Mouse (Mus musculus) forebrain, postnatal 0 days (tissue): ENCODE measurements around the gene Pard3. TPM values are rescaled to one million over a fixed set of nuclear protein-coding genes. Genes with fewer than 3 reads are reported as not detected.
A peak's percentile ranks its signal among the peaks of the same experiment; 100 is the strongest.

Source experiments
- ATAC-seq: fragments of 200-750 bp; cut with Nextera tagmentation; 2 replicates; pipeline ENCODE4 v1.8.0; 2017; ENCODE audit warnings: mild to moderate bottlenecking, moderate library complexity
- DNase-seq: peaks from one replicate; pipeline ENCODE4 v3.0.0-alpha.2; 2015
- H3K27ac ChIP-seq: fragments of 300-500 bp; sonication (generic); 2 replicates; pipeline ENCODE4 v1.5.1; 2014; ENCODE audit warnings: low read depth, mild to moderate bottlenecking, antibody characterized with exemption, low read length, moderate library complexity, mixed read lengths
- H3K27me3 ChIP-seq: fragments of 300-500 bp; sonication (generic); 2 replicates; pipeline ENCODE4 v1.6.1; 2014; ENCODE audit warnings: mild to moderate bottlenecking, low read length, mixed read lengths; ENCODE audit not compliant: insufficient read depth
- H3K36me3 ChIP-seq: fragments of 300-500 bp; sonication (generic); 2 replicates; pipeline ENCODE4 v1.6.1; 2014; ENCODE audit warnings: mild to moderate bottlenecking, moderate library complexity; ENCODE audit not compliant: insufficient read depth
- H3K4me1 ChIP-seq: fragments of 300-500 bp; sonication (generic); 2 replicates; pipeline ENCODE4 v1.6.1; 2014; ENCODE audit warnings: antibody characterized with exemption; ENCODE audit not compliant: insufficient read depth
- H3K4me2 ChIP-seq: fragments of 300-500 bp; sonication (generic); 2 replicates; pipeline ENCODE4 v1.6.1; 2014; ENCODE audit warnings: low read depth, mild to moderate bottlenecking, moderate library complexity
- H3K4me3 ChIP-seq: fragments of 300-500 bp; sonication (generic); 2 replicates; pipeline ENCODE4 v1.5.1; 2014; ENCODE audit warnings: low read depth, low read length, mixed read lengths
- H3K9ac ChIP-seq: fragments of 300-500 bp; sonication (generic); 2 replicates; pipeline ENCODE4 v1.6.1; 2014; ENCODE audit warnings: mild to moderate bottlenecking
- H3K9me3 ChIP-seq: fragments of 300-500 bp; sonication (generic); 2 replicates; pipeline ENCODE4 v1.6.1; 2016; ENCODE audit warnings: low read length
- CTCF ChIP-seq: sonication (generic); IDR thresholded peaks from 2 replicates; pipeline ENCODE4 v1.5.1; 2016; ENCODE audit warnings: antibody characterized with exemption, control low read depth, low read depth
- WGBS: fragments of 180-500 bp; shearing (Covaris S2); extraction: QIAGEN DNeasy Blood & Tissue Kit; methylation state at CpG from one replicate; pipeline ENCODE4 v1.1.7; 2014; 5-methylcytosine and 5-hydroxymethylcytosine counted together
- polyA plus RNA-seq: library from polyadenylated mRNA; unstranded; fragments of >200 nt; fragmentation: Nextera tagmentation; extraction: Ambion mirVana; gene quantifications from 2 replicates; pipeline ENCODE4 v1.2.1, GENCODE M21; 2015
- total RNA-seq: library from RNA; depleted of rRNA; stranded (reverse); fragments of >200 nt; gene quantifications from 2 replicates; pipeline ENCODE4 v1.2.3, GENCODE M21; 2014

Pard3 gene
- total and polyA plus RNA-seq, 2 experiments from 2014 or later = 11.4 to 31.0 TPM

DNA sequence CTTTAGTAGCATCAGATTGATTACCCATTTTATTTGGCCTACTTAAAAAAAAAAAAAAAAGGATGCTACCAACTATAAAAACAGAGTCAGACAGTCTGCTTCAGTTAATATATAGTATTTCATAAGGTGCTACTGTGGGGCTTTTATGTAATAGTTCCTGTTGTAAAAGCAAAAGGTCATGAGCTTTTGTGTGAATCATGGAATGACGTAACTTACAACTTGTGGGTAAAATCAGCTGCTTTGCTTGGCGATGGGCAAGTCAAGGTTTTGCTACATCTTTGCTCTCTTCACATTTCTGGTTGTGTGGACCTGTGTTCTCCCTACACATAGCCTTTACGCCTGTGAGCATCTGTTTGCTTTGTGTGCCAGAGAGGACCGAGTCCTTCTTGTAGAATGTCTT is 179.7 kb downstream of the Pard3 start:
- no peaks in the 10 kb centered on the region for H3K4me1 ChIP-seq
- H3K27me3 ChIP-seq = no peaks in the 10 kb centered on the region
- no peak overlapping the region for H3K4me3 ChIP-seq
- 91% methylated on average over 4 of the region's 4 CpGs for WGBS
- ATAC-seq = no peak
- TF ChIP-seq CTCF = no peak
- H3K4me2 ChIP-seq = no peak overlapping the region
- no peak for DNase-seq
- no peak overlapping the region for H3K9ac ChIP-seq
- H3K9me3 ChIP-seq = no peaks in the 10 kb centered on the region
- no peaks in the 10 kb centered on the region for H3K36me3 ChIP-seq
- H3K27ac ChIP-seq = no peak overlapping the region

DNA sequence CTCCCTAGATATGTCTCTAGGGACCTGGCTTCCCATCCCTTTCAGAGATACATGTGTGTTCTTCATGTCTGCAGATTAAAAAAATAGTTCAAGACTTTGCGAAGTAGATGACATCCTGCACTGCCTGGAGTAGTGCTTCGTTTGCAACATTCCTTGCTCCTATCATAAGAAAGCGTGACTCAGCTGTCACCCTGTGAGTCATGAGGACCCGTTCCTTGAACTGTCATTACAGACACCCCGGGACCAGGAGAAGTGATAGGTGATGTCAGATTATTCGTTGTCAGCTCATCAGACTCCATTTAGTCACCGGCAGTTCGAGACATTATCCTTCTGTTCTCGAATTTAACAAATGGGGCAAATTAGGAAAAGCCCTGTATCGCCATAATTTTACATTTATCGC is 180.1 kb downstream of the Pard3 start:
- 82% methylated on average over 11 of the region's 11 CpGs for WGBS
- Histone ChIP-seq H3K36me3 (no peaks in the 10 kb centered on the region), H3K9me3 (no peaks in the 10 kb centered on the region), H3K4me1 (no peaks in the 10 kb centered on the region), H3K9ac (no peak overlapping the region), H3K27ac (no peak overlapping the region), H3K4me3 (no peak overlapping the region), H3K27me3 (no peaks in the 10 kb centered on the region), H3K4me2 (no peak overlapping the region)
- ATAC-seq (peak; percentile 50; the same call in 1 of the 2 replicates), DNase-seq (no peak)
- TF ChIP-seq CTCF = no peak

GRCm38 (mm10) chr8:127250746-127251145 is 187.1 kb downstream of the Pard3 start:
- no peak for DNase-seq
- H3K36me3 ChIP-seq = no peaks in the 10 kb centered on the region
- no peak overlapping the region for H3K27ac ChIP-seq
- no peak for TF ChIP-seq CTCF
- no peaks in the 10 kb centered on the region for H3K9me3 ChIP-seq
- no peak overlapping the region for H3K4me3 ChIP-seq
- H3K4me2 ChIP-seq = no peak overlapping the region
- no peaks in the 10 kb centered on the region for H3K27me3 ChIP-seq
- WGBS = 69% methylated on average over 4 of the region's 4 CpGs
- H3K4me1 ChIP-seq = no peaks in the 10 kb centered on the region
- H3K9ac ChIP-seq = no peak overlapping the region
- no peak for ATAC-seq

- WGBS = 96% methylated on average over 3 of the region's 3 CpGs
- DNase-seq = no peak
- TF ChIP-seq CTCF = no peak
Observed at GRCm38 (mm10) chr8:127251476-127251875, 187.8 kb downstream of the Pard3 start.

GRCm38 (mm10) chr8:127251985-127252384 is 188.3 kb downstream of the Pard3 start:
- DNase-seq = no peak
- H3K27ac ChIP-seq = no peak overlapping the region

More at GRCm38 (mm10) chr8:127251476-127251875, 187.8 kb downstream of the Pard3 start:
- Histone ChIP-seq H3K4me2 (no peak overlapping the region), H3K27me3 (no peaks in the 10 kb centered on the region), H3K9ac (no peak overlapping the region), H3K36me3 (no peaks in the 10 kb centered on the region), H3K27ac (no peak overlapping the region), H3K9me3 (no peaks in the 10 kb centered on the region), H3K4me3 (no peak overlapping the region), H3K4me1 (no peaks in the 10 kb centered on the region)
- no peak for ATAC-seq

DNA sequence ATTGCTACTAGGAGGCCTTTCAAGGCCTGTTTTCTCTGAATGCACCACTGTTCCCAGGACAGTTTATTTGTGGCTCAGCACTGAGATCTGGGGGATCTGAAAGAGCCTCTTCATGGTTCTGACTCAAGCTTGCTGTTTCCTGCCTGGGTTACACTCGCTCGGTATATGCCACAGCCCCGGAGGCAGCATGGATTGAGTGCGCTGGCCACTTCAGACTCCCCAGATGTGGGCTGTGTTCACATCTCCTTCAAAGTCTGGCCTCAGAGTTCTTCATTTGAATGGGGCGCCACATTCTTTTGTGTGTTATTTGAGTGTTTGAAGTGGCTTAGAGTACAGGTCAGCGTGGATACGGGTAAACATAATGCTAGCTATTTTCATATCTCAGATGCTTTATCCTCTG is 190.9 kb downstream of the Pard3 start:
- ATAC-seq (peak; percentile 60), DNase-seq (no peak)
- 64% methylated on average over 7 of the region's 7 CpGs for WGBS
- Histone ChIP-seq H3K36me3 (no peaks in the 10 kb centered on the region), H3K4me2 (no peak overlapping the region), H3K27ac (no peak overlapping the region), H3K27me3 (no peaks in the 10 kb centered on the region), H3K9me3 (no peaks in the 10 kb centered on the region), H3K9ac (no peak overlapping the region), H3K4me1 (no peaks in the 10 kb centered on the region), H3K4me3 (no peak overlapping the region)
- TF ChIP-seq CTCF = no peak

More at GRCm38 (mm10) chr8:127251985-127252384, 188.3 kb downstream of the Pard3 start:
- Histone ChIP-seq H3K27me3 (no peaks in the 10 kb centered on the region), H3K4me2 (no peak overlapping the region), H3K9ac (no peak overlapping the region), H3K4me1 (no peaks in the 10 kb centered on the region), H3K9me3 (no peaks in the 10 kb centered on the region), H3K4me3 (no peak overlapping the region), H3K36me3 (no peaks in the 10 kb centered on the region)
- peak; percentile 30; the same call in 1 of the 2 replicates for TF ChIP-seq CTCF
- WGBS = 88% methylated on average over 13 of the region's 13 CpGs
- no peak for ATAC-seq

DNA sequence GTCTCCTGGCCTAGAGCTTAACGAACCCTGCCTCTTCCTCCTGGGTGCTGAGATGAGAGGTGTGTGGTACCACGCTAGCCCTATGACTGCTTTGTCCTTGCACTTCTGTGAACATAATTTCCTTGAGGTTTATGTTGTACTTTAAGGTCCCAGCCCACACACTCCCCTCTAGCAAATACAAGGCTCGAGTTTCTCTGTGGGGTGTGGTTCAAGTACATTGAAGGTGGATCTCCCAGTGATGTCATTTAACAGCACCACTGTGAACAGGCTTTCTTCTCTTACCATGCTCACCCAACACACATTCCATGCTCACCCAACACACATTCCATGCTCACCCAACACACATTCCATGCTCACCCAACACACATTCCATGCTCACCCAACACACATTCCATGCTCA is 193.4 kb downstream of the Pard3 start:
- no peak overlapping the region for H3K4me3 ChIP-seq
- no peaks in the 10 kb centered on the region for H3K36me3 ChIP-seq
- no peak for DNase-seq
- no peak for TF ChIP-seq CTCF
- H3K9me3 ChIP-seq = no peaks in the 10 kb centered on the region
- no peak overlapping the region for H3K27ac ChIP-seq
- no peaks in the 10 kb centered on the region for H3K27me3 ChIP-seq
- no peak overlapping the region for H3K4me2 ChIP-seq
- H3K9ac ChIP-seq = no peak overlapping the region
- WGBS = 89% methylated on average over 3 of the region's 3 CpGs
- H3K4me1 ChIP-seq = no peaks in the 10 kb centered on the region
- ATAC-seq = no peak
